In the genomic region with DNA sequence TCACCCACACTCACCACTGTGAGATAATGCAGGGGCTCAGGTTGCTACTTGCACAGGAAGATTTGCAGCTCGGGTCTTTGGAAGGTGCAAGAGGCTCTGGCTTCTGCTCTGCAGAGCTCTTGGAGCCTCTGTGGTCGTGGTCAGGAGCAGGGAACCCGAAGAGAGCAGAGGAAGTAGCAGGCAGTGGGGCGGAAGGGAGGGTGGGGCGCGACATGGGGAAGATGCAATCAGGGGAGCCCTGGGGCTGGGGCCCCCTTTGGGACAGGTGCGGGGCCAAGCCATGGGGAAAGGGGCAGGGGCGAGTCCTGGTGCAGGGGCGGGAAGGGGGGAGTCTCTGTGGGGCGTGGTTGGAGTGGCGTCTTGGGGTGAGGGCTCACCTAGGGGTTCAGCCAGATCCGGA, we compare ENCODE assay signal across 8 mouse cellular contexts. TPM values are rescaled to one million over a fixed set of nuclear protein-coding genes. Genes with fewer than 3 reads are reported as not detected.
DNase-seq lines count a peak whose midpoint lies in the region; ATAC-seq lines count a peak whose summit lies in the region.

A gene (minus strand): TSS at position 184 of the 400 bp plus-strand sequence.

- no peak within 1 kb of the TSS for H3K27ac ChIP-seq in heart, embryonic 12.5 days (ENCODE audit: poor library complexity, severe bottlenecking)
- no peak within 1 kb of the TSS for H3K27ac ChIP-seq in liver, embryonic 12.5 days

- WGBS in heart, embryonic 12.5 days, result 36% methylated on average over 12 of the region's 12 CpGs
- WGBS in liver, embryonic 12.5 days (ENCODE audit: insufficient replicate concordance), result 13% methylated on average over 10 of the region's 12 CpGs

- peak within 1 kb of the TSS; percentile 51 for H3K9ac ChIP-seq in heart, embryonic 12.5 days
- no peak within 1 kb of the TSS for H3K9ac ChIP-seq in liver, embryonic 12.5 days

- no peaks in the 10 kb centered on the region for H3K9me3 ChIP-seq in heart, embryonic 12.5 days (replicated peaks)
- H3K9me3 ChIP-seq in liver, embryonic 12.5 days (replicated peaks), result no peaks in the 10 kb centered on the region

- no peak for ATAC-seq in heart, embryonic 12.5 days (ENCODE audit: insufficient number of reproducible peaks, low FRiP score)
- 0 out of 2 replicates have a peak, but pooled peaks have one; percentile 37 for ATAC-seq in liver, embryonic 12.5 days

- peak within 1 kb of the TSS; percentile 38 for H3K4me3 ChIP-seq in heart, embryonic 12.5 days
- no peak within 1 kb of the TSS; the same call in 1 of the 2 replicates for H3K4me3 ChIP-seq in liver, embryonic 12.5 days

- peak within 1 kb of the TSS; percentile 66 for H3K4me2 ChIP-seq in heart, embryonic 12.5 days
- peak within 1 kb of the TSS; percentile 51 for H3K4me2 ChIP-seq in liver, embryonic 12.5 days

- no peaks in the 10 kb centered on the region for H3K36me3 ChIP-seq in heart, embryonic 12.5 days
- H3K36me3 ChIP-seq in liver, embryonic 12.5 days, result no peaks in the 10 kb centered on the region

- intact Hi-C loops in left cerebral cortex, postnatal 4 days (cut with DNase I), result no loop called here

- DNase-seq in heart, adult 8-10 months (ENCODE audit: low spot score), result no peak
- peak; percentile 16 for DNase-seq in ZHBTc4 (ENCODE audit: low read depth, low spot score)
- DNase-seq in spleen, postnatal 36 days (ENCODE audit: low spot score in 2 of 2), result peak; percentile 54 to 57
- DNase-seq in left cerebral cortex, postnatal 4 days, result no peak
- no peak for DNase-seq in adipocyte (ENCODE audit: low spot score)
- no peak for DNase-seq in right cerebral cortex, adult 2 months (ENCODE audit: low spot score in 2 of 2)

- 0 out of 2 replicates have a peak, but pooled peaks cover 7% of the 10 kb centered on the region for H3K4me1 ChIP-seq in heart, embryonic 12.5 days (replicated peaks)
- H3K4me1 ChIP-seq in liver, embryonic 12.5 days, result 0 out of 2 replicates have a peak, but pooled peaks cover 4% of the 10 kb centered on the region

- no peaks in the 10 kb centered on the region for H3K27me3 ChIP-seq in heart, embryonic 12.5 days (replicated peaks)
- H3K27me3 ChIP-seq in liver, embryonic 12.5 days (replicated peaks), result no peaks in the 10 kb centered on the region

RNA-seq across cellular contexts. Expression of the gene that starts here (rescaled TPM):
- polyA plus RNA-seq in heart, embryonic 12.5 days (2016; fragmentation: Nextera tagmentation; extraction: Ambion mirVana), result 0.27 and 0.42 TPM in 2 replicates
- total RNA-seq in heart, adult 8-10 months (2022), result under 1 TPM; 0.09 to 0.35 (median 0.22) TPM
- 2.2 and 2.3 TPM in 2 replicates for polyA plus RNA-seq in liver, embryonic 12.5 days (2016; fragmentation: Nextera tagmentation; extraction: Ambion mirVana)
- total RNA-seq in left cerebral cortex, postnatal 4 days (2021), result under 1 TPM in 1 of 2 experiments, not detected in 1; 0.20 TPM

Comparison
In these comparisons a context has a peak if more than half of its experiments do, and no peak if none do; other contexts are left out.
1. DNase-seq: peak in ZHBTc4 (single experiment) and spleen, postnatal 36 days (2 of 2); none in heart, adult 8-10 months (single experiment), left cerebral cortex, postnatal 4 days (single experiment), adipocyte (single experiment) and right cerebral cortex, adult 2 months (0 of 2).